8 mouse cellular contexts compared by ENCODE assay signal in genomic region chr2:32088372-32088981, GRCm38 (mm10). TPM values are rescaled to one million over a fixed set of nuclear protein-coding genes. Genes with fewer than 3 reads are reported as not detected.
DNase-seq lines count a peak whose midpoint lies in the region; ATAC-seq and TF ChIP-seq lines count a peak whose summit lies in the region.

No protein-coding gene starts in this region.

- no peaks in the 10 kb centered on the region for H3K36me3 ChIP-seq in testis, adult 2 months (ENCODE audit: control insufficient read depth, insufficient read depth, low read length)
- no peaks in the 10 kb centered on the region for H3K36me3 ChIP-seq in heart, embryonic 13.5 days
- no peaks in the 10 kb centered on the region for H3K36me3 ChIP-seq in limb, embryonic 10.5 days
- no peaks in the 10 kb centered on the region for H3K36me3 ChIP-seq in neural tube, embryonic 15.5 days

- no peak for ATAC-seq in CD4-positive, CD25-positive, alpha-beta regulatory T cell, adult 4 months
- ATAC-seq in heart, embryonic 13.5 days (ENCODE audit: extremely low read depth, insufficient number of reproducible peaks, low FRiP score, low TSS enrichment) = no peak
- ATAC-seq in neural tube, embryonic 15.5 days (ENCODE audit: low FRiP score) = no peak

- peaks cover 22% of the 10 kb centered on the region for H3K4me1 ChIP-seq in testis, adult 2 months (ENCODE audit: control insufficient read depth, insufficient read depth, low read length)
- peaks cover 40% of the 10 kb centered on the region for H3K4me1 ChIP-seq in heart, embryonic 13.5 days
- H3K4me1 ChIP-seq in limb, embryonic 10.5 days = peaks cover 29% of the 10 kb centered on the region
- H3K4me1 ChIP-seq in neural tube, embryonic 15.5 days = peaks cover 18% of the 10 kb centered on the region

- no peak overlapping the region for H3K27ac ChIP-seq in testis, adult 2 months (ENCODE audit: control insufficient read depth, insufficient read depth, low read depth, low read length)
- peak overlapping the region; percentile 90 for H3K27ac ChIP-seq in heart, embryonic 13.5 days (replicated peaks)
- peak overlapping the region; percentile 56; the same call in 1 of the 2 replicates for H3K27ac ChIP-seq in limb, embryonic 10.5 days
- no peak overlapping the region for H3K27ac ChIP-seq in neural tube, embryonic 15.5 days (replicated peaks)

- peak overlapping the region; percentile 76 for H3K4me3 ChIP-seq in testis, adult 2 months (ENCODE audit: control insufficient read depth, low read depth, low read length)
- H3K4me3 ChIP-seq in heart, embryonic 13.5 days = peak overlapping the region; percentile 46
- peak overlapping the region; percentile 48 for H3K4me3 ChIP-seq in limb, embryonic 10.5 days
- H3K4me3 ChIP-seq in neural tube, embryonic 15.5 days (replicated peaks) = peak overlapping the region; percentile 32

- no peaks in the 10 kb centered on the region for H3K27me3 ChIP-seq in testis, adult 2 months (ENCODE audit: control insufficient read depth, insufficient read depth, low read length)
- H3K27me3 ChIP-seq in heart, embryonic 13.5 days (replicated peaks) = peaks cover 20% of the 10 kb centered on the region
- H3K27me3 ChIP-seq in limb, embryonic 10.5 days (ENCODE audit: low read depth, poor library complexity, severe bottlenecking) = peaks cover 70% of the 10 kb centered on the region
- H3K27me3 ChIP-seq in neural tube, embryonic 15.5 days (replicated peaks) = peaks cover 51% of the 10 kb centered on the region

- peak overlapping the region; percentile 79 for H3K9ac ChIP-seq in heart, embryonic 13.5 days
- H3K9ac ChIP-seq in neural tube, embryonic 15.5 days (replicated peaks) = peak overlapping the region; percentile 20

- H3K9me3 ChIP-seq in heart, embryonic 13.5 days = no peaks in the 10 kb centered on the region
- no peaks in the 10 kb centered on the region for H3K9me3 ChIP-seq in limb, embryonic 10.5 days (replicated peaks)
- no peaks in the 10 kb centered on the region for H3K9me3 ChIP-seq in neural tube, embryonic 15.5 days (replicated peaks)

- DNase-seq in CD4-positive, CD25-positive, alpha-beta regulatory T cell, adult 2 months (ENCODE audit: low read depth, low spot score) = peak; percentile 35
- no peak for DNase-seq in testis, postnatal 14 days (ENCODE audit: low spot score)
- DNase-seq in limb, embryonic 10.5 days (ENCODE audit: low spot score) = peak; percentile 58
- DNase-seq in urinary bladder, postnatal 14 days (ENCODE audit: low spot score) = no peak

- peak overlapping the region; percentile 73 for H3K4me2 ChIP-seq in heart, embryonic 13.5 days
- peak overlapping the region; percentile 59 for H3K4me2 ChIP-seq in neural tube, embryonic 15.5 days

- no peak for TF ChIP-seq POLR2A in testis, adult 2 months (IDR thresholded peaks at IDR 0.05; ENCODE audit: control insufficient read depth, low read depth, low read length)

- TF ChIP-seq CTCF in testis, adult 2 months (IDR thresholded peaks at IDR 0.05; ENCODE audit: control insufficient read depth, insufficient read depth, insufficient replicate concordance, low read depth, low read length) = no peak

- 6% methylated on average over 35 of the region's 35 CpGs for WGBS in heart, embryonic 13.5 days
- WGBS in limb, embryonic 10.5 days = 8% methylated on average over 35 of the region's 35 CpGs
- 8% methylated on average over 35 of the region's 35 CpGs for WGBS in neural tube, embryonic 15.5 days

RNA-seq across cellular contexts. Expression of gene Fam78a, which starts 3.8 kb away (rescaled TPM):
- polyA plus RNA-seq in CD4-positive, CD25-positive, alpha-beta regulatory T cell, adult 4 months (2017; shearing (Covaris generic)) = 10 to 100 TPM; 22.6 to 24.4 TPM
- 276 and 286 TPM in 2 replicates for polyA plus RNA-seq in testis, adult 2 months (2012; rRNA removed)
- 29.3 and 32.8 TPM in 2 replicates for polyA plus RNA-seq in heart, embryonic 13.5 days (2015; fragmentation: Nextera tagmentation; extraction: Ambion mirVana)
- 2.0 TPM in 2 replicates for polyA plus RNA-seq in limb, embryonic 10.5 days (2016; fragmentation: Nextera tagmentation; extraction: Ambion mirVana)
- polyA plus RNA-seq in neural tube, embryonic 15.5 days (2015; fragmentation: Nextera tagmentation; extraction: Ambion mirVana) = 0.92 and 3.1 TPM in 2 replicates

RNA-seq across cellular contexts. Expression of gene Plpp7, which starts 6.9 kb away (rescaled TPM):
- not detected for polyA plus RNA-seq in CD4-positive, CD25-positive, alpha-beta regulatory T cell, adult 4 months (2017; shearing (Covaris generic))
- 4.6 and 4.7 TPM in 2 replicates for polyA plus RNA-seq in testis, adult 2 months (2012; rRNA removed)
- polyA plus RNA-seq in heart, embryonic 13.5 days (2015; fragmentation: Nextera tagmentation; extraction: Ambion mirVana) = 13.9 and 14.2 TPM in 2 replicates
- polyA plus RNA-seq in limb, embryonic 10.5 days (2016; fragmentation: Nextera tagmentation; extraction: Ambion mirVana) = 2.8 and 3.8 TPM in 2 replicates
- 26.1 and 32.6 TPM in 2 replicates for polyA plus RNA-seq in neural tube, embryonic 15.5 days (2015; fragmentation: Nextera tagmentation; extraction: Ambion mirVana)

Comparison
In these comparisons a context has a peak if more than half of its experiments do, and no peak if none do; other contexts are left out.
1. DNase-seq: peak in CD4-positive, CD25-positive, alpha-beta regulatory T cell, adult 2 months (single experiment) and limb, embryonic 10.5 days (single experiment); none in testis, postnatal 14 days (single experiment) and urinary bladder, postnatal 14 days (single experiment).
2. H3K27ac ChIP-seq: peak in heart, embryonic 13.5 days (single experiment) and limb, embryonic 10.5 days (single experiment); none in testis, adult 2 months (single experiment) and neural tube, embryonic 15.5 days (single experiment).
3. Peak in every context shown above with its lines, with median percentiles within 50 percentile points of each other: H3K4me3 ChIP-seq.